ENCODE assay signal across 23 mouse cellular contexts in the genomic region with DNA sequence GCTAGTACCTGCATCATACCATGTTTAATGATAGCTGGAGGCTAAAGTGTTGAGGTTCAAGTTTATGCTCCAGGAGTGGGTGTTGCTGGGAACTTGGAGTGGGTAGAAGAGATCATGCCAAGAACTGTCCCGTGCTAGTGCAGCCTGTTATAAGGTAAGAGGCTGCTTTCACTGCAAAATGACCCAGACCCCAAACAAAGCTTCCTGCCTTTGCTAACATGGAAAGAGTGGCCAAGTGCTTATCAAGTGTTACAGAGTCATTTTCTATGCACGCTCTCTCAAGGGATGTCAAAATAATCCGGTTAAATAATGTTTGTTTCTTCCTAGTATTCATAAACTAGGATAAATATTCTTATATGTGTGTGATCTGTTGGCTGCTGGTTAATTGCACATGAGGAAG. TPM values are rescaled to one million over a fixed set of nuclear protein-coding genes. Genes with fewer than 3 reads are reported as not detected.
A peak's percentile ranks its signal among the peaks of the same experiment; 100 is the strongest.
DNase-seq lines count a peak whose midpoint lies in the region; ATAC-seq and TF ChIP-seq lines count a peak whose summit lies in the region.
"Had no signal": no experiment of that assay in that cellular context is flagged by ENCODE, and none has a peak within 500 bp of the region (broad histone marks: within the 10 kb centered on the region; RNA-seq: fewer than 3 reads in every experiment).

No protein-coding gene starts in this region.

- 41% methylated on average over 3 of the region's 3 CpGs for WGBS in lung, embryonic 15.5 days
- WGBS in thymus, adult 2 months, result 84% methylated on average over 3 of the region's 3 CpGs

- peak; percentile 9 for DNase-seq in brain, adult 2 months (ENCODE audit: low read depth, low spot score)
- peak; percentile 1 for DNase-seq in fat pad, adult 2 months (ENCODE audit: extremely low read depth, low read depth, low spot score)
- peak; percentile 16 for DNase-seq in lung, postnatal 14 days
- DNase-seq in kidney, postnatal 36 days, result no peak
- no peak for DNase-seq in thymus, adult 2 months
- DNase-seq in heart, adult 18-20 months, result no peak
- no peak for DNase-seq in heart, postnatal 4 days
- DNase-seq: adrenal gland, adult 2 months; adrenal gland, postnatal 25 days; cerebellum, adult 11 months; cerebellum, adult 8-10 months; cerebellum, postnatal 14 days; embryo, embryonic 11 days; heart, adult 2 months; heart, postnatal 14 days had no signal

- no peak for TF ChIP-seq POLR2A in thymus, adult 2 months (IDR thresholded peaks at IDR 0.05; ENCODE audit: control insufficient read depth, extremely low read depth, insufficient read depth, low read length, poor library complexity)

- no peaks in the 10 kb centered on the region for H3K4me1 ChIP-seq in lung, embryonic 15.5 days
- H3K4me1 ChIP-seq in thymus, adult 2 months (replicated peaks; ENCODE audit: control insufficient read depth, insufficient read depth, low read length), result no peaks in the 10 kb centered on the region
- H3K4me1 ChIP-seq: embryonic facial prominence, embryonic 15.5 days; forebrain, embryonic 15.5 days; heart, embryonic 15.5 days; hindbrain, embryonic 10.5 days; hindbrain, embryonic 15.5 days had no signal

- H3K4me2 ChIP-seq in lung, embryonic 15.5 days, result no peak overlapping the region
- H3K4me2 ChIP-seq: embryonic facial prominence, embryonic 15.5 days; forebrain, embryonic 15.5 days; heart, embryonic 11.5 days; heart, embryonic 15.5 days; hindbrain, embryonic 15.5 days had no signal

- no peaks in the 10 kb centered on the region for H3K36me3 ChIP-seq in lung, embryonic 15.5 days
- no peaks in the 10 kb centered on the region for H3K36me3 ChIP-seq in thymus, adult 2 months (ENCODE audit: control insufficient read depth, insufficient read depth, low read length)
- H3K36me3 ChIP-seq: embryonic facial prominence, embryonic 15.5 days; forebrain, embryonic 15.5 days; heart, embryonic 15.5 days; hindbrain, embryonic 10.5 days; hindbrain, embryonic 15.5 days had no signal

- H3K9ac ChIP-seq in lung, embryonic 15.5 days, result no peak overlapping the region
- H3K9ac ChIP-seq: embryonic facial prominence, embryonic 15.5 days; forebrain, embryonic 15.5 days; heart, embryonic 15.5 days; hindbrain, embryonic 15.5 days had no signal

- no peaks in the 10 kb centered on the region for H3K9me3 ChIP-seq in lung, embryonic 15.5 days
- H3K9me3 ChIP-seq: embryonic facial prominence, embryonic 15.5 days; forebrain, embryonic 15.5 days; heart, embryonic 15.5 days; hindbrain, embryonic 10.5 days; hindbrain, embryonic 15.5 days had no signal

- 0 out of 2 replicates have a peak, but pooled peaks have one; percentile 23 for ATAC-seq in lung, embryonic 15.5 days (ENCODE audit: borderline replicate concordance, extremely low read depth, low FRiP score, low TSS enrichment)
- ATAC-seq: forebrain, embryonic 15.5 days had no signal

- no peak overlapping the region for H3K27ac ChIP-seq in lung, embryonic 15.5 days
- no peak overlapping the region for H3K27ac ChIP-seq in thymus, adult 2 months (ENCODE audit: control insufficient read depth, insufficient read depth, low read length)
- H3K27ac ChIP-seq: embryonic facial prominence, embryonic 15.5 days; forebrain, embryonic 15.5 days; heart, adult 2 months; heart, embryonic 15.5 days; hindbrain, embryonic 10.5 days; hindbrain, embryonic 15.5 days had no signal

- no peak for TF ChIP-seq CTCF in thymus, adult 2 months (IDR thresholded peaks at IDR 0.05; ENCODE audit: borderline replicate concordance, control insufficient read depth, extremely low read depth, insufficient read depth, low read length, poor library complexity)

- H3K4me3 ChIP-seq in lung, embryonic 15.5 days, result no peak overlapping the region
- no peak overlapping the region for H3K4me3 ChIP-seq in thymus, adult 2 months (ENCODE audit: control insufficient read depth, insufficient read depth, low read length)
- H3K4me3 ChIP-seq: embryonic facial prominence, embryonic 15.5 days; erythroblast, embryonic 14.5 days; forebrain, embryonic 15.5 days; heart, adult 2 months; heart, embryonic 15.5 days; hindbrain, embryonic 10.5 days; hindbrain, embryonic 15.5 days had no signal

- no peaks in the 10 kb centered on the region for H3K27me3 ChIP-seq in lung, embryonic 15.5 days
- H3K27me3 ChIP-seq in thymus, adult 2 months (ENCODE audit: control insufficient read depth, insufficient read depth, low read length), result no peaks in the 10 kb centered on the region
- H3K27me3 ChIP-seq: embryonic facial prominence, embryonic 15.5 days; forebrain, embryonic 15.5 days; heart, embryonic 15.5 days; hindbrain, embryonic 15.5 days had no signal

RNA-seq across cellular contexts. Expression of gene Stxbp6, which starts 51.4 kb away (rescaled TPM):
- polyA plus RNA-seq in lung, embryonic 15.5 days (2015; fragmentation: Nextera tagmentation; extraction: Ambion mirVana), result 13.2 and 15.6 TPM in 2 replicates
- polyA plus RNA-seq in thymus, adult 2 months (2012; rRNA removed), result 2.5 and 3.7 TPM in 2 replicates
- total RNA-seq in heart, adult 18-20 months (2021), result 10 to 100 TPM in 1 of 2 experiments, 1 to 10 TPM in 1; 6.0 to 10.2 TPM
- 10 to 100 TPM; 12.2 to 15.5 TPM for total RNA-seq in heart, postnatal 4 days (2021)
- polyA plus RNA-seq: erythroblast, embryonic 14.5 days had no signal

Comparison
In these comparisons a context has a peak if more than half of its experiments do, and no peak if none do; other contexts are left out.
1. DNase-seq: peak in brain, adult 2 months (single experiment), fat pad, adult 2 months (single experiment) and lung, postnatal 14 days (single experiment); none in kidney, postnatal 36 days (0 of 2), thymus, adult 2 months (single experiment), heart, adult 18-20 months (0 of 2) and heart, postnatal 4 days (single experiment).